In genomic region chr13:52826666-52827065, GRCm38 (mm10) we compare ENCODE assay signal across 25 mouse cellular contexts.
"Had no signal": no experiment of that assay in that cellular context is flagged by ENCODE, and none has a peak within 500 bp of the region (broad histone marks: within the 10 kb centered on the region; RNA-seq: fewer than 3 reads in every experiment).

No protein-coding gene starts in this region.

- H3K9me3 ChIP-seq: heart, embryonic 10.5 days; heart, embryonic 12.5 days; hindbrain, embryonic 10.5 days; hindbrain, embryonic 12.5 days; intestine, embryonic 15.5 days; limb, embryonic 10.5 days; limb, embryonic 12.5 days had no signal

- ATAC-seq: forebrain, embryonic 16.5 days; hindbrain, embryonic 16.5 days; inflammation-experienced regulatory T-cells, adult 6 months; intestine, embryonic 15.5 days; intestine, postnatal 0 days had no signal

- H3K4me3 ChIP-seq: gastrocnemius, adult 2 months; heart, embryonic 10.5 days; heart, embryonic 12.5 days; hindbrain, embryonic 10.5 days; hindbrain, embryonic 12.5 days; intestine, embryonic 15.5 days; layer of hippocampus, adult 2 months; left cerebral cortex, adult 2 months; limb, embryonic 10.5 days; limb, embryonic 12.5 days had no signal

- H3K36me3 ChIP-seq: heart, embryonic 10.5 days; heart, embryonic 12.5 days; hindbrain, embryonic 10.5 days; hindbrain, embryonic 12.5 days; intestine, embryonic 15.5 days; limb, embryonic 10.5 days; limb, embryonic 12.5 days had no signal

- DNase-seq: gastrocnemius, adult 2 months; gastrocnemius, postnatal 10 days; gastrocnemius, postnatal 25 days; heart, adult 18-20 months; heart, postnatal 10 days; heart, postnatal 4 days; kidney, adult 18-20 months; kidney, adult 8-10 months; kidney, postnatal 10 days; kidney, postnatal 25 days; kidney, postnatal 4 days had no signal

- H3K4me2 ChIP-seq: heart, embryonic 12.5 days; hindbrain, embryonic 12.5 days; hindbrain, embryonic 14.5 days; intestine, embryonic 15.5 days; limb, embryonic 12.5 days had no signal

- H3K27ac ChIP-seq: gastrocnemius, adult 2 months; heart, embryonic 10.5 days; hindbrain, embryonic 10.5 days; hindbrain, embryonic 12.5 days; hindbrain, embryonic 14.5 days; intestine, embryonic 15.5 days; layer of hippocampus, adult 2 months; left cerebral cortex, adult 2 months; limb, embryonic 10.5 days; limb, embryonic 12.5 days had no signal

- H3K9ac ChIP-seq: heart, embryonic 12.5 days; hindbrain, embryonic 12.5 days; hindbrain, embryonic 14.5 days; intestine, embryonic 15.5 days; limb, embryonic 12.5 days had no signal

- H3K27me3 ChIP-seq: heart, embryonic 12.5 days; hindbrain, embryonic 12.5 days; intestine, embryonic 15.5 days; limb, embryonic 12.5 days had no signal
